Mouse (Mus musculus): ENCODE data around the gene Gamt.

Gene Gamt

GRCm38 (mm10) chr10:80260642-80261584 is at the start of gene Gamt, which contains the start of gene Dazap1:
Gamt (minus strand) TSS chr10:80261012.
Dazap1 (plus strand) TSS chr10:80261486.
- DNase-seq (ENCODE audit: low spot score), result peak; percentile 87

DNA sequence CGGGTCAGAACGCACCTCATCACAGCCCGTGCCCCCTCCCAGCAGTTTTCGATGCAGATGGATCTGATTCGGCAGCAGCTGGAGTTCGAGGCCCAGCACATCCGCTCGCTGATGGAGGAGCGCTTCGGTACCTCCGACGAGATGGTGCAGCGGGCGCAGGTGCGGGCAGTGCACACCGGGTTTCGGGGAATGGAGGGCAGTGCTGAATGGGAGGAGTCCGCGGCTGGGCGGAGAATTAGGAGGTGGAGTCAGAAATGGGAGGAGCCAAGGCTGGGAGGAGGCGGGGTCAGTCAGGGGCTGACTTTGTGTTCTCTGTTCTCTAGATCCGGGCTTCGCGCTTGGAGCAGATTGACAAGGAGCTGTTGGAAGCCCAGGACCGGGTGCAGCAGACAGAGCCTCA is 44.0 kb upstream of the Gamt start:
- peak; percentile 51 for DNase-seq (ENCODE audit: low spot score)

DNA sequence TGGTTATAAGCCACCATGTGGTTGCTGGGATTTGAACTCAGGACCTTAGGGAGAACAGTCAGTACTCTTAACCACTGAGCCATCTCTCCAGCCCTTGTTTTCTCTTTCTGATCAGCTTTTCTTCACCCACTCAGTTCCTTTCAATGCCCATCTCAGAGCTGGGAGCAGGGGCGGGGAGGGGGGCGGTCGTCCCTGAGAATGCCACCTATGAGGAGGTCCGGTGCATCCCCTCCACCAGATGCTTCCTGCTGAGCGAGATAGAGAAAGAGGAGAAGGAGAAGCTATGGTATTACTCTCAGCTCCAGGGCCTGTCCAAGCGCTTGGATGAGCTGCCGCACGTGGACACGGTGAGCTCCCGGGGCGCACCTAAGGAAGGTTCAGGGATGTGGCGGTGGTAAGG is 43.6 kb upstream of the Gamt start:
- no peak for DNase-seq (ENCODE audit: low spot score)

- no peak for DNase-seq (ENCODE audit: low spot score)
Measured at GRCm38 (mm10) chr10:80302471-80302881, 41.7 kb upstream of the Gamt start.

DNA sequence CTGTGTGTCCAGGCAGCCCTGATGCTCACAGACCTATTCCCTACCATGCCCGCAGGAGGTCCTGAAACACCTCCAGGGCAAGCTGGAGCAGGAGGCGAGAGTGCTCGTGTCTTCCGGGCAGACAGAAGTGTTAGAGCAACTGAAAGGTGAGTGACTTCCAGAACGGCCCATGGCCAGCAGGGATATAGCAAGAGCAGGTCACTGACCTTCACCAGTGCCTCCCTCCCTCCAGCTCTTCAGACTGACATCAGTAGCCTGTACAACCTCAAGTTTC is 41.2 kb upstream of the Gamt start:
- no peak for DNase-seq (ENCODE audit: low spot score)

- DNase-seq (ENCODE audit: low spot score), result no peak
Measured at GRCm38 (mm10) chr10:80301256-80302081, 40.7 kb upstream of the Gamt start.

DNA sequence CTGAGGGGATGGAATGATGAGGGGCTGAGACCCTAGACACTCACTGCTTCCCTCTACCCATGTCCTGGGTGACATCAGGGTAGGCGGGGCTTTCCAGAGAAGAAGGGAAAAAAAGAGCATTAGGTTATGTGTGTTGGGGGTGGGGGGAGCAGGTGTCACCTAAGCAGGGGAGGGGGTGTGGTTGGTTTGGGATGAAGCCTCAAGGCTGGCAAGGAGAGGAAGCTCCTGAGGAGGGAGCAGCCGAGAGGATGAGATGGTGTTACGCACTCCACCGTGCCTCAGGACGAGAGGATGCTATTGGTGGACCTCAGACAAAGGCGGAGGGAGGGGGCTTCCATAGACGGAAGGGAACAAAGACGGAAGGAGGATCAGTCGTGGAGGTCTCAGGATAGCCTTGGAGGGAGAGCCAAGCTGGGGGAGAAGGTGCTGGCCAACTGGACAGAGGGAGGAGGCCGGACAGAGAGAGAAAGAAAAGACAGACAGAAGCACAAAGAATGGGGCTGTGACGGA is 39.9 kb upstream of the Gamt start:
- no peak for DNase-seq (ENCODE audit: low spot score)

- no peak for DNase-seq (ENCODE audit: low spot score)
Measured at GRCm38 (mm10) chr10:80299824-80300223, 39.0 kb upstream of the Gamt start.

DNA sequence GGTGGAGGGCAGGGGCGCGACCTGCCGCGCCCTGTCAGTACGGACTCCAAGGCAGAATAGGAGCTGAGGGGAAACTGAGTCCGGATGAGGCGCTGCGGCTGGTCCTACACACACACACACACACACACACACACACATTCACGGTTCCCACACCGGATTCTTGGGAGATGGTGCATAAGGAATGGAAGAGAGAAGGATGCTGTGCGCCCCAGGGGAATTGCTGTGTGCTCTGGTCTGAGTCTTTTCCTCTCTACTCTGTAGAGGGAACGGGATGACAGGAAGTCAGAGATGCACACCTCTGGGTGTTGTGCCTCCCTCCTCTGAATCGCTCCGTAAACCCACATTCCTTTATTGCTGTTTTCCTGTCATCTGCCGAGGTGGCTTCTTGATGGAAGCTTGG is 38.5 kb upstream of the Gamt start:
- DNase-seq (ENCODE audit: low spot score), result no peak

DNA sequence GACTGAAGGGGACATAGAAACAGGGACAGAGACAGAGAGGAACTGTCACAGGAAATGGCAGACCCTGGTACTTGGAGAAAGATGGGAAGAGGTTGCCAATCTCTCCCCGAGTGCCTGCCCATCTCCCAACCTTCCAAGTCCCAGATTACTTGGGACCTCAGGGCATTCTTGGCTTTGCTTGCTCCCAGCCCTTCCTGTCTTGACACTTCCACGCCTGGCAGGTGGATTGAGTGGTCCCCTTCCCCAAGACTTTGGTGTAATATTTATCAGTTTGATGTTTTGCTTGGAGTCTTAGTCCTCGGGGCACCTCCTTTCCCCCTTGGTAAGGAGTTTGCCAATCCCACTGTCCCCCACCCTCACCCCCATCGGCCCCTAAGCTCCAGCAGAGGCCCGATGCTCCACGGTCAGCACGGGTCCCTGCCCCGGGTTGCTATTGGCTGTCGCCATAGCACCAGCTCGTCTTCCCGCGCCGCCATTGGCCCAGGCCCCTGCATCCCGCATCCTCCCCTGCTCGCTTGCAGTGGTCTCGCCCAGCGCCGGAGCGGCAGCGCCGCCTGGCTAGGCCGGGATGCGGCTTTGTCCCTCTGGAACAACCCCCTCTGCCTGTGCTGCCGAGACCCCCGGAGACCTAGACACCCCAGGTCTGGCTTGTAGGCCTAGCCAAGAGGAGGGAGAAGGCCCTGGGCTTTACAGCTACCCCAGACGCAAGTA is 37.9 kb upstream of the Gamt start:
- DNase-seq (ENCODE audit: low spot score), result no peak

DNA sequence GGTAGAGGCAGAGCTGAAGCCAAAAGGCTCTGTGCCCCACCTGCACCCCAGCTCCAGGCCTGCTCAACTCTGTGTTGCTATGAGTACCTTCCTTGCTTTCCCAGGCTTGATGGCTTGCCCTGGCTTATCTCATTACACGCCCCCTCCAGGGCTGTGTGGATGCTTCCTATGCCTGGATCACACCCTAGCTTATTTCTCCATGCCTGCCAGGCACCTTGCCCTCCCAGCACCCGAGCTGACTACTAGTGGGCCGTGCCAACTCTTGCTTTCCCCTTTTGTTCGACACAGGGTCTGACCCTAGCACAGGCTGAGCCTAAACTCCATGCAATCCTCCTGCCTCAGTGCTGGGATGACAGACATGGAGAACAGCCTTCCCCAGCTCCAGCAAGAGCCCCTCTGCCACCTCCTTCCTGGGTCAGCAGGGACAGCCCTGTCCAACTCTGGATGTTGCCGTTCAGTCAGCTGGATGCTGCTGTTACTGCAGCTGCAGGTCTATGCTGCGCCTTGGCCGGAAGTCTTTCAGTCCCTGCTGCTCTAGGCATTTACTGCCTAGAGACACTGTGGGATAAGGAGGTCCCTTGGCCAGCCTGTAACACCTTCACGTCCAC is 36.8 kb upstream of the Gamt start:
- DNase-seq (ENCODE audit: low spot score), result no peak

DNA sequence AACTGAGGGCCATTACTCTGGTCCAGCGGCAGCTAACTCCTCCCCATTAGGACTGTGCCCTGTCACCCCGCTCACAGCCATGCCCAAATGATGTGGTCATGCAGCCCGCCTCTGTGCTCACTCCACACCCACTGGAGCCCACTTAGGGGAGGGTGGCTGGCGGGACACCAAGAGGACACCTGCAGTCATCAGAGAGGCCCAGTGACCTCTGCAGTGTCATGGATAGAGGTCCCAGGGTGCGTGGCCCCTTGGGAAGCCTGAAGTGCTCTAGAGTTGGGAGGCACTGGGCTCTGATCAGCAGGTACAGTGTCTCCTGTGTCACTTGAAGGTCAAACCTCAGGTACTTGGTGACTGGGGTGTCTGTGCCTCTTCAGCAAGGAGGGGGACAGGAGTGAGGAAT is 36.0 kb upstream of the Gamt start:
- DNase-seq (ENCODE audit: low spot score), result no peak

DNA sequence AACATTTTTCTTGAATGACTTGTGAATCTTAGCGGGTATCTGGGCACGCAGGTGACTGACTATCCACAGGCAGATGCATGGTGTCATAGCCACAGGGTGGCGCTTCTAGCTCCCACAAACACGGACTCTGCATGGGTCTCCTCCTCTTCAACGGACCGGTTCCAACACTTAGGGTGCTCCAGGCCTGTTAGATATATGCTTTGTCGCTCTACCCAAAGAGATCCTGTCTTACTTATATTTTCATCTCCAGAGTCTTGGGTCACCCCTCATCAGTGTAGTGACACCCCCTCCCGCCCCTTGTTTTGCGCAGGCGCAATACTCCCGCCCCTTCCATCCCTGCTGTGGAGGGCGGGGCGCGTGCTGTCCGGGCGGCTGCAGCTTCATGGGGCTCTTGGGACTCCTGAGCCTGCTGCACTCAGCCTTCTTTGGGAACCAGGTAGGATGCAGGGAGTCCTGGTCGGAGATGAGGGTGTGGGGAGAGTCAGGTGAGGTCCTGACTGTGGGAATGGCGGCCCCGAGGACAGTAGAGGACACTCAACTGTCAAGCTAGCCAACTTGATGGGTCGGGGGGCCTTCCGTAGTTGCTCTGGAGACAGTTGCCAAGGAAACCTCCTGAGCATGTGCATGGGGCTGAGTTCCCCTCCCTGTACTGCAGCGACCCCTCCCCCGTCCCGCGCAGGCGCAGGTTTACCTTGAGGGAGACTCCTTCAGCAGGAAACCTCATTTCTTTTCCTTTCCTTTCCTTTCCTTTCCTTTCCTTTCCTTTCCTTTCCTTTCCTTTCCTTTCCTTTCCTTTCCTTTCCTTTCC is 35.0 kb upstream of the Gamt start, which contains the start of gene Apc2:
Gene Apc2, plus strand, starts transcription at position 360 of the 808 bp plus-strand sequence.
- peak; percentile 66 for DNase-seq (ENCODE audit: low spot score)

DNA sequence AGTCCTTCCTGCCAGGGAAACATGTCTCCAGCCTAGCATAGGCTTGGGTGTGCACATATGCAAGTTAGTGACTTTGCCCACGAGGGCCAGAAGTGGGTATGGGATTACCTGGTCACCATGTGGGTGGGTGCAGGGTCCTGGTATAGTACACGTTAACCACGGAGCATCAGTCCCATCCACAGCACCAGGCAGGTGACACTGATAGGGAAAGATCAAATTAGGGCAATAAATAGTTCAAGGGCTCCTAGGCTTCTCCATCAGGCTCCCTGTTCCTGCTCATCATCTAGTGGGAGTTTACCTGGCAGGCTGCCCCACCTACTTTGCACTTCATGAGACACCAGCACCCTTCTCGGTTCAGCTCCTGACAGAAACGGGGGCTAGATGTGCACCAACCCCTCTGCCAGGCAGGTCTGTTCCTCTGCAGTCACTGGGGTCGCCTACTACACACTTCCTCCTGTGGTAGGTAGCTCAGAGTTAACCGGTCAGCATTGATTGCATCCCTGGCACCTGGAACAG is 34.0 kb upstream of the Gamt start:
- DNase-seq (ENCODE audit: low spot score), result no peak

DNA sequence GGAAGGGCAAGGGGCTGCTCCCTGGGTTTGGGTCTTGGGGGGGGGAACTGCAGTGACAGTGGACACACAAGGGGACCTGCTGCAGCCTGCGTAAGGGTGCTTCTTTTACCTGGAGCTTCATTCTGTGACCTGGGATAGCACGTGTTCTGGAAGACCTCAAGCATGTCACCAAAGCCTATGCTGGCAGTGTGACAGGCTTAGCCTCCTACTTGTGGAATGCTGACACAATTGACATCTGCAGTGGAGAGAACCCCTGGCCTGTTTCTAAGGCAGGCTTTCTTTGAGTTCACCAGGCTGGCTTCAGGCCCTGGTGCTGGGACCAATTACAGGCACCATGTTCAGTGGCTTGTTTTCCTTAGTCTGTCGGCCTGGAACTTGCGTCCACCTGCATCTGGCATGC is 33.5 kb upstream of the Gamt start:
- no peak for DNase-seq (ENCODE audit: low spot score)

GRCm38 (mm10) chr10:80293325-80293724 is 32.5 kb upstream of the Gamt start:
- DNase-seq (ENCODE audit: low spot score), result no peak

DNA sequence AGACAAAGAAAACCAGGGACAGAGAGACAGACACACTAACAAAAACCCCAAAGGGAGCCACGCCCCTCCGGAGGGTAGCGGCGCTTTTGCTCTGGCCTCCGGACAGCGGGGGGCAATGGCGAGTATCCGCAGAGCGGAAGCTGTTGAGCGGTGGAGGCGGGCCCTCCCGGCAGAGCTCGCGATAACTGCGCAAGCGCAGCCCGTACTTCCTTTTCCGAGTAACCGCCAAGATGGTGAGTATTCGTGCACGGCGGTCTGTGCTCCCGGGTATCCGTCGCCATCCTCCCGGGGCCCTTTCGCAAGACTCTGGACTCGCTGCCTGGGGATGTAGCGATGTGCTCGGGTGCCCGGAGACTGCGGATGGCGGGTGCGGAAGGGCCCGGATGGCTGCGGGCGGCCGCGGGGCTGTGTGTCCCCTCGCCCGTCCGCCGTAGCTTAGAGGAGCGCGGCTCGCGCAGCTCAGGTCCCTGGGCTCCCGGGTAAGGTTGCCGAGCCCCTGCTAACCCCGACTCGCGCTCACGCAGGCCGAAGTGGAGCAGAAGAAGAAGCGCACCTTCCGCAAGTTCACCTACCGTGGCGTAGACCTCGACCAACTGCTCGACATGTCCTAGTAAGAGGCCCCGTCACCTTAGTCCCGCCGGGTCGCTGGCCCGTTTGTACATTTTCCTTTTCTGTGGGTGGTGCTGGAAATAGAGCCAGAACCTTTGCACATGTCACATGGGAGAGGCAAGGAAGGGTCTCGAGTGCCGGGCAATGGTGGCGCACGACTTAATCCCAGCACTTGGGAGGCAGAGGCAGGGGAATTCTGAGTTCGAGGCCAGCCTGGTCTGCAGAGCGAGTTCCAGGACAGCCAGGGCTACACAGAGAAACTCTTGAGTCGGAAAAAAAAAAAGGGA is 31.7 kb upstream of the Gamt start, which contains the start of gene Rps15:
Gene Rps15, plus strand, starts transcription at position 203 of the 896 bp plus-strand sequence.
- DNase-seq (ENCODE audit: low spot score), result peak; percentile 91

- DNase-seq (ENCODE audit: low spot score), result no peak
Measured at GRCm38 (mm10) chr10:80288657-80289056, 27.8 kb upstream of the Gamt start.

DNA sequence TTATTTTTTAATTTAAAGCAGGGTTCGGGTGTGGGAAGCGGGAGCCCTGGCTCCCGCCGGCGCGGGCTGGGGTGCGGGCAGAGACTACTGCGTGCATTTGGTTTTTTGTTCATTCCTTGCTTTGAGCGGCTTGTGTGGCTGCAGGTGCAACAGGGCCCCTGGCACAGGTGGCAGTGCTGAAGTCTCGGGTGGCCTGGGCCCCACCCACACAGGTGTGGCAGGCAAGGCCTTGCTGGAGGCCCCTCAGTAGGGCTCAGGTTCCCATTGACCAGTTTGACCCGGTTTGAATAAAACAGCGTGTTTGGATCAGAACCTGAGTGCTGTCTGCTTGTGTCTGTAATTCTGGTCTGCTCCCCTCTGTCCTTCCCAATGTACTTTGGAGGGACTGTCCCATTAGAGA is 27.3 kb upstream of the Gamt start:
- DNase-seq (ENCODE audit: low spot score), result no peak

Data from spleen, adult 12 weeks (tissue).